Comparison of ENCODE assay signal across 7 mouse cellular contexts in genomic region chr7:46396928-46397731, GRCm38 (mm10). TPM values are rescaled to one million over a fixed set of nuclear protein-coding genes. Genes with fewer than 3 reads are reported as not detected.
A peak's percentile ranks its signal among the peaks of the same experiment; 100 is the strongest.
DNase-seq lines count a peak whose midpoint lies in the region; ATAC-seq and TF ChIP-seq lines count a peak whose summit lies in the region.

No protein-coding gene starts in this region.

- no peak overlapping the region for H3K9ac ChIP-seq in lung, postnatal 0 days (replicated peaks; ENCODE audit: low read depth)
- peak overlapping the region; percentile 83 for H3K9ac ChIP-seq in midbrain, embryonic 13.5 days (replicated peaks)

- H3K27ac ChIP-seq in lung, postnatal 0 days (ENCODE audit: low read length) = no peak overlapping the region
- H3K27ac ChIP-seq in embryonic facial prominence, embryonic 10.5 days (replicated peaks) = peak overlapping the region; percentile 40; the same call in 1 of the 2 replicates
- peak overlapping the region; percentile 89 for H3K27ac ChIP-seq in midbrain, embryonic 13.5 days

- no peaks in the 10 kb centered on the region for H3K9me3 ChIP-seq in lung, postnatal 0 days (ENCODE audit: low read length)
- H3K9me3 ChIP-seq in embryonic facial prominence, embryonic 10.5 days = no peaks in the 10 kb centered on the region
- H3K9me3 ChIP-seq in midbrain, embryonic 13.5 days = no peaks in the 10 kb centered on the region

- H3K4me3 ChIP-seq in lung, postnatal 0 days (ENCODE audit: low read depth, low read length) = peak overlapping the region; percentile 28; the same call in 1 of the 2 replicates
- H3K4me3 ChIP-seq in embryonic facial prominence, embryonic 10.5 days = peak overlapping the region; percentile 66
- peak overlapping the region; percentile 69 for H3K4me3 ChIP-seq in midbrain, embryonic 13.5 days (replicated peaks)

- H3K4me2 ChIP-seq in lung, postnatal 0 days (replicated peaks; ENCODE audit: low read depth, low read length) = peak overlapping the region; percentile 70
- peak overlapping the region; percentile 75 for H3K4me2 ChIP-seq in midbrain, embryonic 13.5 days (replicated peaks)

- H3K4me1 ChIP-seq in lung, postnatal 0 days (ENCODE audit: insufficient read depth, low read depth, low read length) = peaks cover 5% of the 10 kb centered on the region; the same call in 1 of the 2 replicates
- H3K4me1 ChIP-seq in embryonic facial prominence, embryonic 10.5 days = peaks cover 30% of the 10 kb centered on the region
- H3K4me1 ChIP-seq in midbrain, embryonic 13.5 days (replicated peaks) = peaks cover 62% of the 10 kb centered on the region

- 1% methylated on average over 23 of the region's 64 CpGs for WGBS in lung, postnatal 0 days
- WGBS in embryonic facial prominence, embryonic 10.5 days = 2% methylated on average over 64 of the region's 64 CpGs
- WGBS in midbrain, embryonic 13.5 days = under 1% methylated on average over 63 of the region's 64 CpGs

- no peak for DNase-seq in lung, postnatal 0 days (ENCODE audit: low spot score)
- DNase-seq in lung, postnatal 4 days = no peak
- DNase-seq in embryonic facial prominence, embryonic 10.5 days (ENCODE audit: low spot score) = peak; percentile 19
- DNase-seq in layer of hippocampus, adult 18-20 months (ENCODE audit: low spot score in 2 of 2) = peak; percentile 61 to 74
- peak; percentile 34 for DNase-seq in thymus, postnatal 14 days
- no peak for DNase-seq in urinary bladder, postnatal 25 days (ENCODE audit: low spot score)

- no peak; the same call in 1 of the 2 replicates for TF ChIP-seq CTCF in lung, postnatal 0 days (IDR thresholded peaks at IDR 0.05)

- no peaks in the 10 kb centered on the region for H3K36me3 ChIP-seq in lung, postnatal 0 days (ENCODE audit: insufficient read depth, low read length)
- no peaks in the 10 kb centered on the region for H3K36me3 ChIP-seq in embryonic facial prominence, embryonic 10.5 days (replicated peaks)
- H3K36me3 ChIP-seq in midbrain, embryonic 13.5 days = no peaks in the 10 kb centered on the region

- no peak for TF ChIP-seq EP300 in lung, postnatal 0 days (IDR thresholded peaks at IDR 0.05)

- no peak for ATAC-seq in lung, postnatal 0 days
- ATAC-seq in midbrain, embryonic 13.5 days = peak; percentile 52

- peaks cover 56% of the 10 kb centered on the region for H3K27me3 ChIP-seq in lung, postnatal 0 days (replicated peaks; ENCODE audit: insufficient read depth, low read length)
- H3K27me3 ChIP-seq in embryonic facial prominence, embryonic 10.5 days (replicated peaks; ENCODE audit: low read depth, poor library complexity, severe bottlenecking) = peaks cover 93% of the 10 kb centered on the region
- peaks cover 57% of the 10 kb centered on the region for H3K27me3 ChIP-seq in midbrain, embryonic 13.5 days

RNA-seq across cellular contexts. Expression of gene Kcnc1, which starts 0.8 kb away (rescaled TPM):
- polyA plus RNA-seq in lung, postnatal 0 days (2015; fragmentation: Nextera tagmentation; extraction: Ambion mirVana) = 0.06 and 0.07 TPM in 2 replicates
- polyA plus RNA-seq in embryonic facial prominence, embryonic 10.5 days (2016; fragmentation: Nextera tagmentation; extraction: Ambion mirVana) = 0.58 and 0.69 TPM in 2 replicates
- 100 to 1,000 TPM; 117 to 118 TPM for total RNA-seq in layer of hippocampus, adult 18-20 months (2021)
- polyA plus RNA-seq in midbrain, embryonic 13.5 days (2015; fragmentation: Nextera tagmentation; extraction: Ambion mirVana) = 8.0 and 8.5 TPM in 2 replicates

RNA-seq across cellular contexts. Expression of gene Myod1, which starts 20.9 kb away (rescaled TPM):
- polyA plus RNA-seq in lung, postnatal 0 days (2015; fragmentation: Nextera tagmentation; extraction: Ambion mirVana) = not detected in 2 replicates
- polyA plus RNA-seq in embryonic facial prominence, embryonic 10.5 days (2016; fragmentation: Nextera tagmentation; extraction: Ambion mirVana) = 0.62 and 2.0 TPM in 2 replicates
- under 1 TPM in 1 of 2 experiments, not detected in 1; 0.18 TPM for total RNA-seq in layer of hippocampus, adult 18-20 months (2021)
- polyA plus RNA-seq in midbrain, embryonic 13.5 days (2015; fragmentation: Nextera tagmentation; extraction: Ambion mirVana) = not detected in 2 replicates

Comparison
In these comparisons a context has a peak if more than half of its experiments do, and no peak if none do; other contexts are left out.
1. DNase-seq: peak in embryonic facial prominence, embryonic 10.5 days (single experiment), layer of hippocampus, adult 18-20 months (2 of 2) and thymus, postnatal 14 days (single experiment); none in lung, postnatal 0 days (single experiment), lung, postnatal 4 days (0 of 2) and urinary bladder, postnatal 25 days (single experiment).
2. Peak in every context shown above with its lines, with median percentiles within 50 percentile points of each other: H3K4me3 ChIP-seq.